Mouse (Mus musculus) CH12.LX (cell line): ENCODE measurements around the gene Kctd19. TPM values are rescaled to one million over a fixed set of nuclear protein-coding genes. Genes with fewer than 3 reads are reported as not detected.
A peak's percentile ranks its signal among the peaks of the same experiment; 100 is the strongest.

ENCODE experiments used
- DNase-seq: peaks from one replicate; pipeline ENCODE4 v3.0.0-alpha.2; 2013; ENCODE audit errors: extremely low read depth
- H3K27ac ChIP-seq: 2 replicates; pipeline ENCODE4 v1.5.1; 2012; ENCODE audit warnings: low read depth, mild to moderate bottlenecking, control low read depth, moderate library complexity; ENCODE audit not compliant: insufficient read depth
- H3K27me3 ChIP-seq: replicated peaks from 2 replicates; pipeline ENCODE3; 2012; ENCODE audit warnings: inconsistent platforms
- H3K36me3 ChIP-seq, 2 experiments: replicated peaks in 1 of 2; 2 replicates each; pipeline versions ENCODE3 to v1.6.1; 2012; ENCODE audit warnings: inconsistent platforms in 1 of 2, low read length in 1 of 2, mild to moderate bottlenecking in 1 of 2, mixed read lengths in 1 of 2, moderate library complexity in 1 of 2; ENCODE audit not compliant: control insufficient read depth in 1 of 2, insufficient read depth in 1 of 2
- H3K4me1 ChIP-seq, 2 experiments: 2 replicates each; pipeline ENCODE4 v1.6.1; 2012; ENCODE audit warnings: inconsistent platforms in 1 of 2, moderate library complexity in 1 of 2; ENCODE audit not compliant: insufficient read depth in 2 of 2, control insufficient read depth in 1 of 2
- H3K4me2 ChIP-seq: 2 replicates; pipeline ENCODE4 v1.6.1; 2012; ENCODE audit warnings: low read depth, mild to moderate bottlenecking, control low read depth; ENCODE audit not compliant: poor library complexity, insufficient read depth, severe bottlenecking
- H3K4me3 ChIP-seq, 3 experiments: fragments of 150-350 bp in 1 of 3; sonication (generic) in 1 of 3; replicated peaks in 1 of 3; 2 replicates each; pipeline versions ENCODE3 to v1.5.1; 2011 to 2012; ENCODE audit warnings: low read depth in 2 of 3, low read length in 2 of 3, mild to moderate bottlenecking in 2 of 3, moderate library complexity in 2 of 3, control low read depth in 1 of 3, improper control_type of control experiment in 1 of 3, inconsistent platforms in 1 of 3, mixed read lengths in 1 of 3; ENCODE audit not compliant: poor library complexity in 1 of 3
- H3K79me2 ChIP-seq: replicated peaks from 2 replicates; pipeline ENCODE4 v1.6.1; 2012; ENCODE audit warnings: mild to moderate bottlenecking, moderate library complexity; ENCODE audit not compliant: control insufficient read depth, poor library complexity, insufficient read depth, severe bottlenecking; ENCODE audit errors: extremely low read depth
- H3K9ac ChIP-seq: 2 replicates; pipeline ENCODE4 v1.6.1; 2012; ENCODE audit warnings: low read depth, mild to moderate bottlenecking, control low read depth, moderate library complexity; ENCODE audit not compliant: insufficient read depth
- H3K9me3 ChIP-seq: replicated peaks from 2 replicates; pipeline ENCODE3; 2012; ENCODE audit warnings: low read length, inconsistent platforms, mixed read lengths
- BHLHE40 ChIP-seq: IDR thresholded peaks from 2 replicates; pipeline ENCODE4 v1.6.1; 2011; ENCODE audit warnings: mild to moderate bottlenecking, low read depth, low read length, improper control_type of control experiment
- CHD1 ChIP-seq: IDR thresholded peaks from 2 replicates; pipeline ENCODE4 v1.6.1; 2012; ENCODE audit warnings: low read depth, low read length, improper control_type of control experiment, inconsistent platforms
- CHD2 ChIP-seq: IDR thresholded peaks from 2 replicates; pipeline ENCODE4 v1.6.1; 2011; ENCODE audit warnings: low read length, improper control_type of control experiment
- CTCF ChIP-seq, 2 experiments: IDR thresholded peaks in 1 of 2; conservative IDR thresholded peaks in 1 of 2; 2 replicates each; pipeline ENCODE4 v1.5.1; 2011 to 2012; ENCODE audit warnings: low read depth in 2 of 2, low read length in 2 of 2, improper control_type of control experiment in 1 of 2, inconsistent platforms in 1 of 2, mild to moderate bottlenecking in 1 of 2, moderate library complexity in 1 of 2
- E2F4 ChIP-seq: IDR thresholded peaks from 2 replicates; pipeline ENCODE4 v1.6.1; 2011; ENCODE audit warnings: low read depth, low read length, improper control_type of control experiment; ENCODE audit not compliant: insufficient replicate concordance
- ELF1 ChIP-seq: IDR thresholded peaks from 2 replicates; pipeline ENCODE4 v1.6.1; 2014; ENCODE audit warnings: low read depth, mild to moderate bottlenecking, inconsistent platforms, low read length, improper control_type of control experiment
- EP300 ChIP-seq: IDR thresholded peaks from 2 replicates; pipeline ENCODE4 v1.6.1; 2011; ENCODE audit warnings: low read length, improper control_type of control experiment
- ETS1 ChIP-seq: conservative IDR thresholded peaks from 2 replicates; pipeline ENCODE4 v1.6.1; 2012; ENCODE audit warnings: low read depth, mild to moderate bottlenecking, inconsistent platforms, low read length, improper control_type of control experiment, moderate library complexity
- HCFC1 ChIP-seq: IDR thresholded peaks from 2 replicates; pipeline ENCODE4 v1.6.1; 2012; ENCODE audit warnings: low read depth, mild to moderate bottlenecking, inconsistent platforms, low read length, improper control_type of control experiment
- IRF4 ChIP-seq: IDR thresholded peaks from 2 replicates; pipeline ENCODE4 v1.6.1; 2014; ENCODE audit warnings: low read depth, mild to moderate bottlenecking, inconsistent platforms, low read length, improper control_type of control experiment
- JUN ChIP-seq: IDR thresholded peaks from 2 replicates; pipeline ENCODE4 v1.6.1; 2011; ENCODE audit warnings: low read depth, mild to moderate bottlenecking, low read length, improper control_type of control experiment, moderate library complexity; ENCODE audit not compliant: insufficient read depth
- JUND ChIP-seq: conservative IDR thresholded peaks from 2 replicates; pipeline ENCODE4 v1.6.1; 2011; ENCODE audit warnings: low read depth, low read length, improper control_type of control experiment
- KAT2A ChIP-seq: IDR thresholded peaks from 2 replicates; pipeline ENCODE4 v1.6.1; 2012; ENCODE audit warnings: low read length, improper control_type of control experiment, inconsistent platforms; ENCODE audit not compliant: insufficient replicate concordance
- MAFK ChIP-seq: IDR thresholded peaks from 2 replicates; pipeline ENCODE4 v1.6.1; 2011; ENCODE audit warnings: low read length, improper control_type of control experiment; ENCODE audit not compliant: insufficient replicate concordance
- MAX ChIP-seq: IDR thresholded peaks from 2 replicates; pipeline ENCODE4 v1.6.1; 2011; ENCODE audit warnings: low read length, improper control_type of control experiment
- MAZ ChIP-seq: IDR thresholded peaks from 2 replicates; pipeline ENCODE4 v1.6.1; 2012; ENCODE audit warnings: low read depth, mild to moderate bottlenecking, inconsistent platforms, low read length, improper control_type of control experiment, moderate library complexity
- MEF2A ChIP-seq: IDR thresholded peaks from 2 replicates; pipeline ENCODE4 v1.6.1; 2014; ENCODE audit warnings: low read depth, mild to moderate bottlenecking, inconsistent platforms, low read length, improper control_type of control experiment, borderline replicate concordance
- MXI1 ChIP-seq: IDR thresholded peaks from 2 replicates; pipeline ENCODE4 v1.6.1; 2011; ENCODE audit warnings: mild to moderate bottlenecking, low read depth, low read length, improper control_type of control experiment
- MYC ChIP-seq: IDR thresholded peaks from 2 replicates; pipeline ENCODE4 v1.6.1; 2011; ENCODE audit warnings: low read depth, mild to moderate bottlenecking, improper control_type of control experiment, low read length
- NELFE ChIP-seq: IDR thresholded peaks from 2 replicates; pipeline ENCODE4 v1.6.1; 2011; ENCODE audit warnings: low read depth, low read length, improper control_type of control experiment
- NRF1 ChIP-seq: IDR thresholded peaks from 2 replicates; pipeline ENCODE4 v1.6.1; 2014; ENCODE audit warnings: low read depth, mild to moderate bottlenecking, inconsistent platforms, low read length, improper control_type of control experiment, moderate library complexity
- PAX5 ChIP-seq: IDR thresholded peaks from 2 replicates; pipeline ENCODE4 v1.6.1; 2012; ENCODE audit warnings: low read length, inconsistent platforms, mixed read lengths
- POLR2A ChIP-seq: IDR thresholded peaks from 2 replicates; pipeline ENCODE4 v1.6.1; 2011; ENCODE audit warnings: low read depth, mild to moderate bottlenecking, improper control_type of control experiment, low read length
- POLR2AphosphoS2 ChIP-seq: IDR thresholded peaks from 2 replicates; pipeline ENCODE4 v1.6.1; 2011; ENCODE audit warnings: low read depth, low read length, improper control_type of control experiment
- RCOR1 ChIP-seq: conservative IDR thresholded peaks from 2 replicates; pipeline ENCODE4 v1.6.1; 2012; ENCODE audit warnings: low read depth, mild to moderate bottlenecking, inconsistent platforms, low read length, improper control_type of control experiment
- SIN3A ChIP-seq: IDR thresholded peaks from 2 replicates; pipeline ENCODE4 v1.6.1; 2012; ENCODE audit warnings: low read length, improper control_type of control experiment, inconsistent platforms
- UBTF ChIP-seq: IDR thresholded peaks from 2 replicates; pipeline ENCODE4 v1.6.1; 2012; ENCODE audit warnings: low read depth, mild to moderate bottlenecking, inconsistent platforms, low read length, improper control_type of control experiment, moderate library complexity
- USF1 ChIP-seq: IDR thresholded peaks from 2 replicates; pipeline ENCODE4 v1.6.1; 2014; ENCODE audit warnings: low read depth, mild to moderate bottlenecking, inconsistent platforms, low read length, improper control_type of control experiment
- USF2 ChIP-seq: conservative IDR thresholded peaks from 2 replicates; pipeline ENCODE4 v1.6.1; 2011; ENCODE audit warnings: low read depth, low read length, improper control_type of control experiment
- ZKSCAN1 ChIP-seq: IDR thresholded peaks from 2 replicates; pipeline ENCODE4 v1.6.1; 2012; ENCODE audit warnings: low read depth, inconsistent platforms, low read length, improper control_type of control experiment, borderline replicate concordance
- ZNF384 ChIP-seq: IDR thresholded peaks from 2 replicates; pipeline ENCODE4 v1.6.1; 2012; ENCODE audit warnings: low read depth, low read length, improper control_type of control experiment, inconsistent platforms
- dilution Hi-C: fragments of 300-500 bp; cut with MboI; formaldehyde crosslinking; loops from 2 replicates; pipeline ENCODE4 v1.14.3; 2020; ENCODE audit warnings: low sequenced_read_pairs; ENCODE audit not compliant: extremely low pct_unique_long_range_greater_than_20kb, extremely low pct_ligation_motif_present
- in situ Hi-C: fragments of 300-500 bp; cut with MboI; formaldehyde crosslinking; loops from 3 replicates; pipeline ENCODE4 v1.14.3; 2019; ENCODE audit warnings: low sequenced_read_pairs, low pct_ligation_motif_present, low pct_unique_long_range_greater_than_20kb, mixed read lengths
- polyA plus RNA-seq: library from polyadenylated mRNA; unstranded; fragments of >175 nt; gene quantifications from 2 replicates; pipeline ENCODE4 v1.2.1, GENCODE M21; 2012; ENCODE audit warnings: low read depth; ENCODE audit not compliant: insufficient read length
- total RNA-seq, 2 experiments: library from RNA; depleted of rRNA; stranded (reverse); fragments of 300-350 nt in 1 of 2; fragments of >200 nt in 1 of 2; gene quantifications; 2 replicates each; pipeline ENCODE4 v1.2.3; 2012 to 2014

The Kctd19 gene
- total and polyA plus RNA-seq, 3 experiments = 0.08 TPM; not detected in 2

GRCm38 (mm10) chr8:105393915-105394314 lies 19.4 kb downstream of the Kctd19 start:
- in situ Hi-C loops = no loop called here
- H3K27ac ChIP-seq = no peak overlapping the region
- peaks cover 3% of the 10 kb centered on the region for H3K9me3 ChIP-seq
- H3K79me2 ChIP-seq = no peaks in the 10 kb centered on the region
- no peak overlapping the region for H3K4me3 ChIP-seq
- TF ChIP-seq E2F4 = no peak
- TF ChIP-seq CTCF (conservative IDR thresholded peaks at IDR 0.05 in 1 of 2, IDR thresholded peaks at IDR 0.05 in 1 of 2; ENCODE audit: low read depth in 2 of 2, low read length in 2 of 2) = no peak
- TF ChIP-seq MXI1 = no peak
- no peak for TF ChIP-seq USF1
- TF ChIP-seq POLR2AphosphoS2 = no peak
- TF ChIP-seq ETS1 = no peak
- TF ChIP-seq IRF4 = no peak
- TF ChIP-seq ZNF384 = no peak
- TF ChIP-seq USF2 = no peak
- TF ChIP-seq JUN = no peak
- TF ChIP-seq CHD1 = no peak
- no peak for TF ChIP-seq HCFC1
- no peak overlapping the region for H3K9ac ChIP-seq
- no peak overlapping the region for H3K4me2 ChIP-seq
- no peak for DNase-seq
- no peaks in the 10 kb centered on the region for H3K36me3 ChIP-seq
- dilution Hi-C loops = no loop called here
- H3K4me1 ChIP-seq = peaks cover 24 to 49% of the 10 kb centered on the region in 2 experiments
- H3K27me3 ChIP-seq = no peaks in the 10 kb centered on the region

GRCm38 (mm10) chr8:105393089-105393787 lies 20.1 kb downstream of the Kctd19 start:
- DNase-seq = peak; percentile 43
- Histone ChIP-seq H3K79me2 (no peaks in the 10 kb centered on the region), H3K27me3 (no peaks in the 10 kb centered on the region), H3K9me3 (peaks cover 3% of the 10 kb centered on the region), H3K27ac (peak overlapping the region; percentile 78), H3K36me3 (no peaks in the 10 kb centered on the region), H3K9ac (0 out of 2 replicates have a peak overlapping the region, but pooled peaks have one; percentile 13), H3K4me2 (peak overlapping the region; percentile 14), H3K4me1 (peaks cover 24 to 47% of the 10 kb centered on the region in 2 experiments), H3K4me3 (peak overlapping the region in 1 of 3 experiments; percentile 34)
- dilution Hi-C loops = no loop called here
- in situ Hi-C loops = no loop called here
- no peak for TF ChIP-seq KAT2A
- TF ChIP-seq CTCF (conservative IDR thresholded peaks at IDR 0.05 in 1 of 2, IDR thresholded peaks at IDR 0.05 in 1 of 2; ENCODE audit: low read depth in 2 of 2, low read length in 2 of 2) = no peak
- TF ChIP-seq JUN = no peak
- TF ChIP-seq PAX5 = no peak
- TF ChIP-seq E2F4 = no peak
- peak; percentile 83 for TF ChIP-seq ELF1
- peak; percentile 91 for TF ChIP-seq EP300
- TF ChIP-seq HCFC1 = no peak; the same call in 1 of the 2 replicates
- TF ChIP-seq NELFE = no peak
- TF ChIP-seq NRF1 = no peak
- no peak for TF ChIP-seq MAFK
- TF ChIP-seq ZKSCAN1 = no peak
- TF ChIP-seq SIN3A = peak; percentile 52; the same call in 1 of the 2 replicates
- TF ChIP-seq BHLHE40 = peak; percentile 64
- 0 out of 2 replicates have a peak, but pooled peaks have one; percentile 18 for TF ChIP-seq POLR2A
- TF ChIP-seq MEF2A = 0 out of 2 replicates have a peak, but pooled peaks have one; percentile 48
- TF ChIP-seq MXI1 = 0 out of 2 replicates have a peak, but pooled peaks have one; percentile 46
- TF ChIP-seq UBTF = no peak
- peak; percentile 64 for TF ChIP-seq MYC
- peak; percentile 70 for TF ChIP-seq RCOR1
- TF ChIP-seq MAX = peak; percentile 82
- no peak for TF ChIP-seq CHD1
- TF ChIP-seq IRF4 = peak; percentile 90
- TF ChIP-seq CHD2 = peak; percentile 93
- peak; percentile 47 for TF ChIP-seq ETS1
- no peak for TF ChIP-seq JUND
- no peak for TF ChIP-seq MAZ
